Mouse (Mus musculus) cerebellum, postnatal 36 days (tissue): ENCODE results near the gene Gm10382.
A peak's percentile ranks its signal among the peaks of the same experiment; 100 is the strongest.
"Not testable (repeated sequence)": the region's sequence is repeated elsewhere in the genome, so short reads cannot be mapped to it uniquely, and the experiment has no call there.

Experiments used
- DNase-seq, 2 experiments: peaks; one replicate each; pipeline ENCODE4 v3.0.0; 2021 to 2022; ENCODE audit warnings: mixed read lengths in 2 of 2

Gm10382 gene

GRCm38 (mm10) chr5:125370950-125371693 lies 18.0 kb upstream of the Gm10382 start:
- DNase-seq: no peak

GRCm38 (mm10) chr5:125372027-125372426 lies 17.1 kb upstream of the Gm10382 start:
- DNase-seq: no peak

GRCm38 (mm10) chr5:125375871-125376270 lies 13.3 kb upstream of the Gm10382 start:
- DNase-seq: no peak

- no peak for DNase-seq
These were observed 11.9 kb upstream of the Gm10382 start for GRCm38 (mm10) chr5:125377214-125377613.

GRCm38 (mm10) chr5:125378919-125379318 lies 10.2 kb upstream of the Gm10382 start:
- no peak for DNase-seq

GRCm38 (mm10) chr5:125381954-125382672 lies 7.0 kb upstream of the Gm10382 start:
- no peak for DNase-seq

- DNase-seq: peak; percentile 58 to 61
These were observed 6.2 kb upstream of the Gm10382 start for GRCm38 (mm10) chr5:125382673-125383558.

- no peak for DNase-seq
These were observed 5.3 kb upstream of the Gm10382 start for GRCm38 (mm10) chr5:125383637-125384420.

GRCm38 (mm10) chr5:125384512-125385214 lies 4.5 kb upstream of the Gm10382 start:
- DNase-seq: no peak

GRCm38 (mm10) chr5:125385215-125385940 lies 3.7 kb upstream of the Gm10382 start:
- no peak for DNase-seq

GRCm38 (mm10) chr5:125387295-125387694 lies 1.8 kb upstream of the Gm10382 start:
- DNase-seq: not testable (repeated sequence)

GRCm38 (mm10) chr5:125388358-125389092 lies 597 bp upstream of the Gm10382 start:
- DNase-seq: no peak

GRCm38 (mm10) chr5:125389579-125390441 lies 688 bp downstream of the Gm10382 start, which contains the start of gene Ubc:
Ubc (minus strand) TSS chr5:125390202.
- peak; percentile 82 to 89 for DNase-seq

GRCm38 (mm10) chr5:125390906-125391477 lies 1.9 kb downstream of the Gm10382 start:
- DNase-seq: no peak

GRCm38 (mm10) chr5:125391609-125392008 lies 2.5 kb downstream of the Gm10382 start:
- DNase-seq: peak; percentile 65 to 73

- DNase-seq: not testable (repeated sequence)
These were observed 3.1 kb downstream of the Gm10382 start for GRCm38 (mm10) chr5:125392176-125392575.

GRCm38 (mm10) chr5:125392618-125392976 lies 3.5 kb downstream of the Gm10382 start:
- DNase-seq: peak in 1 of 2 experiments; percentile 33

- DNase-seq: peak; percentile 96 to 98
These were observed 4.0 kb downstream of the Gm10382 start for GRCm38 (mm10) chr5:125392977-125393621.
